Mouse (Mus musculus): Measurements from ENCODE around the gene Tsga10.

DNA sequence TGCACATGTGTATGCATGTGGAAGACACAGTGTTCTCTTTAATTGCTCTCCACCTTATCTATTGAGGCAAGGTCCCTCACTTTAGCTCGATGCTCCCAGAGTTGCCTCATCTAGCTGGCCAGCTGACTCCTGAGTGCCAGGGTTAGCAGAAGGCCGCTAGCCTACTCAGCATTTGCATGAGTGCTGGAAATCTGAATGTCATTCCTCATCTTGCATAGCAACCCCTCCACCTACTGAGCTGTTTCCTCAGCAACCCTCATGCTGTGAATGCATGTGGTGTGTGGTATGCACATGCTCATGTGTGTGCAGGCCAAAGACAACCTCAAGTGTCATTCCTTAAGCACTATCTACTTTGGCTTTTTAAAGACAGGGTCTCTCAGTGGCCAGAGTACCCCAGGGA lies 15.5 kb downstream of the Tsga10 start:
- TF ChIP-seq CTCF (IDR thresholded peaks at IDR 0.05; ENCODE audit: control insufficient read depth, insufficient read depth, insufficient read length) (no peak), MAX (IDR thresholded peaks at IDR 0.05) (no peak)
